Mouse (Mus musculus): ENCODE data around the gene Tasp1. TPM values are rescaled to one million over a fixed set of nuclear protein-coding genes. Genes with fewer than 3 reads are reported as not detected.
"Not testable (repeated sequence)": the region's sequence is repeated elsewhere in the genome, so short reads cannot be mapped to it uniquely, and the experiment has no call there.

The Tasp1 gene
- total RNA-seq (2015; ENCODE audit: low replicate concordance): 1.9 and 9.0 TPM in 2 replicates
- 6.5 and 13.9 TPM in 2 replicates for total RNA-seq (2017; ENCODE audit: low replicate concordance)

- ATAC-seq (replicated peaks; ENCODE audit: low FRiP score, poor library complexity, severe bottlenecking): peak; percentile 100
These were observed at the start of gene Tasp1 for GRCm38 (mm10) chr2:140066353-140067314. Gene Tasp1, minus strand, starts transcription at chr2:140066805.

GRCm38 (mm10) chr2:140113851-140114250 is 47.2 kb upstream of the Tasp1 start:
- ATAC-seq (replicated peaks; ENCODE audit: low FRiP score, poor library complexity, severe bottlenecking): no peak

GRCm38 (mm10) chr2:140108945-140109344 is 42.3 kb upstream of the Tasp1 start:
- no peak for ATAC-seq (replicated peaks; ENCODE audit: low FRiP score, poor library complexity, severe bottlenecking)

- ATAC-seq (replicated peaks; ENCODE audit: low FRiP score, poor library complexity, severe bottlenecking): no peak
These were observed 41.0 kb upstream of the Tasp1 start for GRCm38 (mm10) chr2:140107641-140108040.

- ATAC-seq (replicated peaks; ENCODE audit: low FRiP score, poor library complexity, severe bottlenecking): no peak
These were observed 38.3 kb upstream of the Tasp1 start for GRCm38 (mm10) chr2:140104951-140105350.

GRCm38 (mm10) chr2:140100551-140101474 is 34.2 kb upstream of the Tasp1 start:
- ATAC-seq (replicated peaks; ENCODE audit: low FRiP score, poor library complexity, severe bottlenecking): no peak

- no peak for ATAC-seq (replicated peaks; ENCODE audit: low FRiP score, poor library complexity, severe bottlenecking)
These were observed 33.4 kb upstream of the Tasp1 start for GRCm38 (mm10) chr2:140099971-140100370.

- peak; percentile 97 for ATAC-seq (replicated peaks; ENCODE audit: low FRiP score, poor library complexity, severe bottlenecking)
These were observed 30.6 kb upstream of the Tasp1 start for GRCm38 (mm10) chr2:140097131-140097591.

- ATAC-seq (replicated peaks; ENCODE audit: low FRiP score, poor library complexity, severe bottlenecking): no peak
These were observed 29.4 kb upstream of the Tasp1 start for GRCm38 (mm10) chr2:140096034-140096433.

- no peak for ATAC-seq (replicated peaks; ENCODE audit: low FRiP score, poor library complexity, severe bottlenecking)
These were observed 26.8 kb upstream of the Tasp1 start for GRCm38 (mm10) chr2:140093433-140093832.

GRCm38 (mm10) chr2:140084245-140084644 is 17.6 kb upstream of the Tasp1 start:
- no peak for ATAC-seq (replicated peaks; ENCODE audit: low FRiP score, poor library complexity, severe bottlenecking)

GRCm38 (mm10) chr2:140080747-140081577 is 14.4 kb upstream of the Tasp1 start:
- ATAC-seq (replicated peaks; ENCODE audit: low FRiP score, poor library complexity, severe bottlenecking): peak; percentile 52; the same call in 1 of the 2 replicates

GRCm38 (mm10) chr2:140079284-140079683 is 12.7 kb upstream of the Tasp1 start:
- not testable (repeated sequence) for ATAC-seq (replicated peaks; ENCODE audit: low FRiP score, poor library complexity, severe bottlenecking)

- no peak for ATAC-seq (replicated peaks; ENCODE audit: low FRiP score, poor library complexity, severe bottlenecking)
These were observed 12.1 kb upstream of the Tasp1 start for GRCm38 (mm10) chr2:140078600-140079280.

GRCm38 (mm10) chr2:140077476-140077875 is 10.9 kb upstream of the Tasp1 start:
- ATAC-seq (replicated peaks; ENCODE audit: low FRiP score, poor library complexity, severe bottlenecking): no peak

- ATAC-seq (replicated peaks; ENCODE audit: low FRiP score, poor library complexity, severe bottlenecking): no peak
These were observed 8.5 kb upstream of the Tasp1 start for GRCm38 (mm10) chr2:140075150-140075549.

GRCm38 (mm10) chr2:140067516-140067915 is 911 bp upstream of the Tasp1 start:
- no peak for ATAC-seq (replicated peaks; ENCODE audit: low FRiP score, poor library complexity, severe bottlenecking)

GRCm38 (mm10) chr2:140065676-140066075 is 929 bp downstream of the Tasp1 start:
- ATAC-seq (replicated peaks; ENCODE audit: low FRiP score, poor library complexity, severe bottlenecking): no peak

GRCm38 (mm10) chr2:140061481-140061880 is 5.1 kb downstream of the Tasp1 start:
- ATAC-seq (replicated peaks; ENCODE audit: low FRiP score, poor library complexity, severe bottlenecking): no peak

Measured in erythroblast, adult 5-6 weeks (primary cell).